Comparison of ENCODE assay signal across 1 mouse cellular context in the genomic region with DNA sequence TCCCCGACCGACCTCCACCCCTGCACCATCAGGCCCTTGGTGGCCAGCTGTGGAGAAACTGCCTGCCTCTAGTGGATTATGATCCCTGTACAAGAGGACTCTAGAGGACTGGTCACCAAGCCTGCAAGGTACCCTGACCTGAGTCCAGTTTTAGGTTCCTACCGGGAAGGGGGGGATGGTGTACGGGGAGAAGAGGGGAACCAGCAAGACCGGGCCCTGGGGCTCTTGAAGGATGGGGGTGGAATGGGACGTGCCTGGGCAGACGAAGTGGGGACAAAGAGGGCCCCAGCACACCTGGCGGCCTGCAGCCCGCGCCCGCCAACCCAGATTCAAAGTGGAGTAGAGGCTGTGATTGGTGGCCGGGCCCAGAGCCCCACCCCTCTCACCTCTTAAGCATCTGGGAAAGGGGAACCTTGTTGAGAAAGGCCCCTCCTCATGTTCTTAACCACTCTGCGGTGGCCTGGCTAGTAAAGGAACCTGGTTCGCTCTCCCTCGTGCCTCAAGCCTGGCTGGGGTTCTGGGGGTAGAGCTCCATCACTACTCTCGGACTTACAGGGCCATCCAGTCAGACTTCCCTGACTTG.
TF ChIP-seq lines count a peak whose summit lies in the region.

No protein-coding gene starts in this region.

TF ChIP-seq in CH12.LX, 34 proteins besides CTCF, POLR2A, EP300 and RAD21 (continued from another document):
- TF ChIP-seq MYC (IDR thresholded peaks at IDR 0.05; ENCODE audit: low read depth, low read length) (peak; percentile 78; the same call in 1 of the 2 replicates), SIN3A (IDR thresholded peaks at IDR 0.05; ENCODE audit: low read length) (0 out of 2 replicates have a peak, but pooled peaks have one; percentile 58), MAFK (IDR thresholded peaks at IDR 0.05; ENCODE audit: insufficient replicate concordance, low read length) (no peak), JUND (conservative IDR thresholded peaks at IDR 0.05; ENCODE audit: low read depth, low read length) (no peak)
